Mouse (Mus musculus) adrenal gland, adult 8-10 months (tissue): ENCODE data around the gene Sae1. TPM values are rescaled to one million over a fixed set of nuclear protein-coding genes. Genes with fewer than 3 reads are reported as not detected.

Experiments used
- DNase-seq: peaks from one replicate; pipeline ENCODE4 v3.0.0; 2022
- total RNA-seq, 4 experiments: library from RNA; stranded (reverse); gene quantifications; 2 replicates each; pipeline ENCODE4 v1.2.4; 2022

The Sae1 gene
- total RNA-seq, result 10 to 100 TPM; 64.0 to 78.2 (median 67.5) TPM

DNA sequence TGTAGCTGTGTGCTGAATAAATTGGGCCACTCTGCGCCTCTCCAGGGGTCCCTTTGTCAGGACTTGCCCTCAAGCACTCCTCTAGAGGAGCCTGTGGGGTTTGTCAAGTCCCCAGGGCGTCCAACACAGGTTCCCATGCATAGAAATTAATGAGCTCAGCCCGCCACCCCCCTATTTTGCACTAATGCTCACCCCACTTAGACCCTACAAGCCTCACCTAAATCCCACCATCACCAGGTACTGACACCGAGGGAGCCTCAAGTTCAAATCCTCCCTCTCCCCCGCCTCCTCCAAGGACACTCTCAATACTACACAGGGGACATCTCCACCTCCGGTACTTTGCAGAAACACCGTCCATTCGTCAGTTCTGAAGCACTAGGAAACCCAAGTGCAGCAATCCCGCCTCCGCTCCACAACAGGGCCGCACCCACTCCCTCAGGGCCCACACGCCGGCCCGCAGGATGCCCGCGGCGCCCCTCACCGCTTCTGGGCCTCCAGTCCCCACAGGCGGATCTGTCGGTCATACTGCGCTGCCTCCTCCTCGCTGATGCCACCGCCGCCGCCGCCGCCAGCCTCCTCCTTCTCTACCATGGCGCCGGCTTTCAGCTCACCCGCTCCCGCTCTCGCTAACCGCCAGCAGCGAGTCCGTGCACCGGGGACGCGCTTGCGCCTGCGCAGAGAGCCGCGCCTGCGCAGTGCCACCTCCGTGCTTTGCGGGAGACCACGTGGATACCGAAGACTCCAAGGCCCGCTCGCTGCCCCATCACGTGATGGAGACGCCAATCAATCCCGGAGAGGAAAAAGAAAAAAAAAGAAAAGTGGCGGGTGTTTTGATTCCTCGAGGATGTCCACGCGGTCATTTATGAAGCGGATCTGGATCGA, at the start of gene Sae1:
Sae1 (minus strand) TSS at position 647 of the 882 bp plus-strand sequence.
- DNase-seq, result peak; percentile 97

DNA sequence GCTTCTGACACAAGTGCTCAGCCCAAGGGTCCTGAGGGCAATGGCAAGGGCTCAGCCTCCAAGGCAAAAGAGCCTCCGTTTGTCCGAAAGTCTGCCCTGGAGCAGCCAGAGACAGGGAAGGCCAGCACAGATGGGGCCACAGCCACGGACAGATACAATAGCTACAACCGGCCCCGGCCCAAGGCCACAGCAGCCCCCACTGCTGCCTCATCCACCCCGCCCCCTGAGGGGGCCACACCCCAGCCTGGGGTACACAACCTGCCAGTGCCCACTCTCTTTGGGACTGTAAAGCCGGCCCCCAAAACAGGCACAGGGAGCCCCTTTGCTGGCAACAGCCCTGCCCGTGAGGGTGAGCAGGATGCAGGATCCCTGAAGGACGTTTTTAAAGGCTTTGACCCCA, 47.5 kb upstream of the Sae1 start:
- DNase-seq, result no peak

GRCm38 (mm10) chr7:16433352-16433971, 45.9 kb upstream of the Sae1 start:
- DNase-seq, result no peak

DNA sequence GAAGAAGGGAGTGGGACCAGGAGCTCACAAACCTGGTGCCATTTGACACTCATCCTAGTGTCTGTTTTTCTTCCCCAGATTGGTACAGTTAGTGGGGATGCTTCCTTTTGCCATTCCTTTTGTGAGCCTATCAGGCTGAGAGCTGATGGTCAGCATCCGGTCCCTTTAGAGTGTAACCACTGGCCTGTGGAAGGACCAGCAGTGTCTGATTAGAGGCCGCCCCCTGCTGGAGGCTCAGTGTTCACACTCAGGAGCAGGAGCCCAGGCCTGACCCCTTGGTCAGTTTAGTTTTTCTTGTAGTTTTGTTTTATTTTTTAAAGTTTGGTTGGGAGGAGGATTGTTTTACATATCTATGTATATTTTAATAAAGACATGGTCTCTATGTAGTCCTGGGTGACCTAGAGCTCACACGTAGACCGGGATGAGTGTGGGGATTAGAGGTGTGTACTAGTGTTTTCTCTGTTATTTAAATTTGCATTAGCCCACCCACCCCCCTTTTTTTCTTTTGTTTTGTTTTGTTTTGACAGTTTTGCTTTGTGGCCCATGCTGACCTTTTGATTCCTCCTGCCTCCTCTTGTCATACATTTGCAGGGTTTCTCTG, 38.6 kb upstream of the Sae1 start:
- peak; percentile 55 for DNase-seq

GRCm38 (mm10) chr7:16425721-16426120, 38.1 kb upstream of the Sae1 start:
- no peak for DNase-seq

- DNase-seq, result no peak
Measured at GRCm38 (mm10) chr7:16423731-16424130, 36.1 kb upstream of the Sae1 start.

DNA sequence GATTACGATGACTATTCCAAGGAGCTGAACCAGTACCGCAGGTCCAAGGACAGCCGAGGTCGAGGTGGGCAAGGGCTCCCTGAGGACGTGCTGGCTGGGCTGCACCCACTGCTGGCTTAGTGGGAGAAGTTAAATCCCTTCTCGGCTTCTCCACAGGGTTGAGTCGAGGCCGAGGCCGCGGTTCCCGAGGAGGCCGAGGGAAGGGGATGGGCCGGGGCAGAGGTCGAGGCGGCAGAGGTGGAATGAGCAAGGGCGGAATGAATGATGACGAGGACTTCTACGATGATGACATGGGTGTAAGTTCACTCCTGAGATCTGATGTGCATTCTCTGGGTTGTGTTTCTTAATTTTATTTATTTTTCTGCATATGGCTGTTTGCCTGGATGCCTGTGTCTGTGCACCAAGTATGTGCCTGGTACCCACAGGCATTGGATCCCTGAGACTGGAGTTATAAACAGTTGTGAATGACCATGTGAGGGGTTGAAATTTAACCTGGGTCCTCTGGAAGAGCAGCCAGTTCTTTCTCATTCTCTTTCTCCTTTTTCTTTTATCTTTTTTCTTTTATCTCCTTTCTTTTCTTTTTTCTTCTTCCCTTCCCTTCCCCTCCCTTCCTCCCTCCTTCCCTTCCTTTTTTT, 34.7 kb upstream of the Sae1 start:
- DNase-seq, result no peak

- no peak for DNase-seq
Measured at GRCm38 (mm10) chr7:16420493-16421118, 33.0 kb upstream of the Sae1 start.

DNA sequence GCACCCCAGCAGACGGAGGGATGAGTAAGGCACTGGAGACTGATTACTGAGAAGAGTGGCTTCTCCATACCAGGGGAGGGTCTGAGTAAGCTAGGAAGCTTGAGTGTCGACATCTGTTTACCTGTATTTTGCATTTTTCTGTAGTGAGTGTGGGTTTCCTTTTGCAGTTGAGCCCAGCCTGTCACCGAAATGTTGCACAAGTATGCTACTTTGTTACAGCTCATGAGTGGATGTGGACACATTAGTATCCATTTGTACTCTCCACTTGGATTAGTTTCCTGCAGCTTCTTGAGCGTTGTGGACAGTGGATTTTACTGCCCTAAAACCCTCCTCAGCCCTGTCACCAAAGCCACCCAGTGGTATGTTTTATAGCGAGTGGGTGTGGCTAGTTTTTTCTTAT, 31.1 kb upstream of the Sae1 start:
- no peak for DNase-seq

DNA sequence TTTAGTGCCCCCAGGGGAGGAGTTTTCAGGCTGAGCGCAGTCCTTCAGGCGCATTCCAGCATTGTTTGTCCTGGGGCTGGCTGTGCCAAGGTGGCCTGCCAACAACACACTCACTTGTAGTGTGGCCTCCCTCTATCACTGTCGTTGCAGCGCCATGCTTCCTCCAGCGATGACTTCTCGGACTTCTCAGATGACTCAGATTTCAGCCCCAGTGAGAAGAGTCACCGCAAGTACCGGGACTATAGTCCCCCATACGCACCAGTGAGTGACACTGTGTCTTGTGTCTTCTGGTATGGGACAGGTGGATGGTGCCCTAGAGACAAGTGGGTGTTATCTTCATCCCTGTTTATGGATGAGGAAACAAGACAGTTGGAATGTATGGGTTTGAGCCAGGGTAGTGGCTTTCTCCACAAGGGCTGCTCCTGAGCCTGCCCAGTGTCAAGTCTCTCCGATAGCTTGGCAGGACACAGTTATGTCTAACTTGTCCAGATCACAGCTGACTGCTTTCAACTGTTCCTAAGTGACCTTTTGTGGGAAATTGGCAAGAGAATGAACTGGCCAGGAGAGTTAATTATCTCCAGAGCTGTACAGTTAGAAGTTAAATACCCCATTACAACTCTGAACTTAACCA, 29.6 kb upstream of the Sae1 start:
- DNase-seq, result no peak

DNA sequence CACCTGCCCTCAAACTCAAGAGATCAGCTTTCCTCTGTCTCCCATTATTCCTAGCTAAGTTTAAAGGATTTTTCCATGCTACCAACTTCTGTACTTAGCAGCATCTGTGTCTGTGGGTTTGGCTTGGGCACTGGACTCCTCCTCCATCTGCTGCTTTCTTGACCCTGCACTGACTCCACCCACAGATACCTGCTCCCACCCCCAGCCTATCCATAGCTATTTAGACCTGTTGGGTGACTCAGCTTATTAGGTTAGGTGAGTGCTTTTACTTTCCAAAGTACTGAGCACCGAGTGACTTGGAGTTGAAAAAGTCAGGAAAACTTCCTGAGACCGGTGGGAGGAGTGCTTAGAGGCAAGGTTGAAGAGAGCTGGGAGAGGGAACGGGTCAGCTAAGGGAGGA, 27.8 kb upstream of the Sae1 start:
- DNase-seq, result no peak

DNA sequence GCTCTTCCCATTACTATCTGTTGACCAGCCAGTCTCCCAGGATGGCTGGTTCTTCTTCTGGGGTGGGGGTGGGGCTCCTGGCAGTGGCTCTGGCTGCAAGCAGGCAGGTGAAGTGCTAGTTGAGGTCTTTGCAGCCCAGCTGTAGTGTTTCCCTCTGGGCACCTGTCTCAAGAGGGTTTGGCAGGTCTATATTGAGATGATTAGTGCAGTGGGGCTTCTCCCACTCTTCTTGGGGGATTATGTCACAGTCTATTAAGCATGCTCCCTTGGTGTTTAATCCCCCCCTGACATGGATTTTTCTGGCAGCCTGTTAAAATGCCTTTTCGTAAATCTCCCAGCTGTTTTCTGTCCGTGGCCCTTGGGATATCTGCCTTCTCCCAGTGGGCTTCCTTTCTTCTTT, 25.3 kb upstream of the Sae1 start:
- DNase-seq, result no peak

DNA sequence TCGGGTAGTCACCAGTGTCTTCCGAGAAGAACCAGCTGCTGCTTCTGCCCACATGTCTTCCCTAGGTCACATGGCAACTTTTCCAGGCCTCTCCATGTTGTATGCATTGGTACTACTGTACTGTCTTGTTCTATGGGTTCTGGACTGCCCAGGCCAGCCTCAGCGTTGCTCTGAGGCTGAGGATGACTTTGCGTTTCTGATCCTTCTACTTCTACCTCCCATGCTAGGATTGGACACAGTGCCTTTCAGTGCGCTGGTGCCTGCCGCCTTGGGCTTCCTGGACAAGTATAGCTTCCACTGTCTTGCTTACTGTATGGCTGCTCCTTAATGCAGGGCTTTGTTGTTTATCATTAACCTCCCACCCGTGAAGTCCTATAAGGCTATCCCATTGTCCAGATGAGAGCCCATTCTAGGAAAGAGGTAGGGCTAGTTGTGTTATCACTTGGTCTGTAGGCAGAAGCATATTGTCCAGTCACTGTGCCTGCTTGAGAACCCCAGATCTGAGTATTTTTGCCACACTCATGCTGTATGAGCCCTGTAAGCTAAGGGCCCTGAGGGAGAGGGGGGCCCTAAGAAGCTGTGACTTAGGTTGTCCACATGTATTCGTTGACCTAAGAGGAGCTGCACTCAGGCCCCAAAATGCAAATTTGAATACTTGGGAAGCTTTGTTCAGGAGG, 24.8 kb upstream of the Sae1 start:
- DNase-seq, result no peak

DNA sequence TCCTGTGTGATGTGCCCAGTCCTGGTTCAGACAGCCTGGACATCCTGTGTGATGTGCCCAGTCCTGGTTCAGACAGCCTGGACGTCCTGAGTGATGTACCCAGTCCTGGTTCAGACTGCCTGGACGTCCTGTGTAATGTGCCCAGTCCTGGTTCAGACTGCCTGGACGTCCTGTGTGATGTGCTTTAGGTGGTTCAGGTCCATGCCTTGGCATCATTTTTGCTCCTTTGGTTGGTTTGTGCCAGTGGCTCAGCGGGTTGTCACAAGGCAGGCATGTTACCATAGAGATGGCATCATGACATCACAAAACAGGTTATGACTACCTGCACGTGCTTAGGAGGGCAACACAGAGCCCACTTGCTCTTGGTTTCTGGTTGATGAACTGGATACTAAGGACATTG, 23.5 kb upstream of the Sae1 start:
- no peak for DNase-seq

DNA sequence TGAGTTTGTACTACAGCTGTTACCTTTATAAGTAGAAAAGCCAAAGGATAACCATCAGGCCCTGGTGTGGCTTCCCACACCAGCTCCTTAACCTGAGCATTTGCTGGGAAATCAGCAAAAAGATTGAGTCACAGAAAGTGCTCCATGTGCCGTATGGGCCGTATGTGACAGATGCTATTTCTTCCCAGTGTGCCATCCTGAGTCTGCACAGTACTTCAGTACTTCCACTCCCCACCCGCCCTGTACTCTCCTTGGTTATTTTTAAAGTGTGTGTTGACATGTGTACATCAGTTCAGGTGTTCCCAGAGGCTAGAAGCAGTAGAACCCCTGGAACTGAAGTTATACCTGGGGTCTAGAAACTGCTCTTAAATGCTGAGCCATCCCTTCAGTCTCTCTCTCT, 19.4 kb upstream of the Sae1 start:
- DNase-seq, result no peak

- DNase-seq, result peak; percentile 66
Measured at GRCm38 (mm10) chr7:16405516-16406351, 18.1 kb upstream of the Sae1 start.

DNA sequence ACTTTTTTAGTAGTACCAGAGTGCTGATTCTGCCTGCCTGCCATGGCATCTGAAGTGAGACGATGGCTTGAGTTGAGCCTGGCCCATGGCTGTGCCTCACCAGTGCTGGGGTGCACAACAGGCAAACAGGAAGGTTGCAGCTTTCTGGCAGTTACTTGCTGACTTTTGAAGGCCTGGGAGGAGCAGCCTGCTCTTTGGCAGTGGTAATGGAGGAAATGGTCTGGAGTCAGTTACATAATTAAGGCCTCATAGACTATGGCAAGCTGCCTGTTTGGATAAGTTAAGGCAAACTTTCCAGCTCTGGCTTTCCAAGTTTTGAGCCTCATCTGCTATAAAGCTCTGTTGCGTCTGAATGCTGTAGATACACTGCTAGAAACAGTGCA, 17.5 kb upstream of the Sae1 start:
- peak; percentile 59 for DNase-seq

DNA sequence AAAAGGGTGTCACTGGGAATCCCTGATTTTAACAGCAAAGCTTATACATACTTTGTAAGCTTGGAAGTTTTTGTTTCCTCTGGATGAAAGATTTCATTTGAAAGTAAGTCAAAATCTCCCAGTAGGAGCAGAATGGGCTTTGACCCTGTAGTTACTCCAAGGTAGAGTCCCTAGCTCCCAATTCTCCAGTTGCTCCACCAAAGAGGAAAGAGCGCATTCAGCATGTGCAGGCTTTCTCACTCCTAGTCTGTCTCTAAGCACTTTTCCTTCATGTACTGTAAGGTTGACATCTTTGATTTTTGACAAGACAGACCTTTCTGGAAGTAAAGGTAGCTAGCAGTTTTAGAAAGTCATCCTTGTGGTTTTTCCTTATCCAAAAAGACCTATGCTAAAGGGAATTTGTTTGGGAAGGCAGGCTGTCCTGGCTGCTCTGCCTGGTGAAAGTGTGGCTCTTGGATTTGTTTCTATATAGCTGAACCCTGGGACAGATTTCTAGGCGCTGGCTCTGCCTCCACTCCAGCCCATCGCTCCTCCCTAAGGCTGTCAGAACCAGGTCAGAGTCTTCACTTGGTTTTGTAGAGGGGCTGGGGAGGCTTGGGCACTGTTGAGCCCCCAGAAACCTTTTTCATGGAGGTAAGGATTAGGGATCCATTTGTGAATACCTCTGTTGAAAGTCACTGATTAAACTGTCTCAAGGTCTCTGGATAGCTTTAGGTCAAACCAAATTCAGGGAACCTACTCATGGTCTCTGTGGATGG, 16.9 kb upstream of the Sae1 start:
- DNase-seq, result no peak

- DNase-seq, result no peak
Measured at GRCm38 (mm10) chr7:16402968-16403948, 15.7 kb upstream of the Sae1 start.
